Mouse (Mus musculus): ENCODE data around the gene Chml. TPM values are rescaled to one million over a fixed set of nuclear protein-coding genes. Genes with fewer than 3 reads are reported as not detected.
A peak's percentile ranks its signal among the peaks of the same experiment; 100 is the strongest.

Chml gene
- total RNA-seq (2021): 10 to 100 TPM; 12.1 to 13.3 TPM
- long read RNA-seq, experiment 1, full-length matches to known transcripts: 2 of 3 reads
- long read RNA-seq, experiment 1, partial matches to known transcripts: 0 of 3 reads
- long read RNA-seq, experiment 1, other reads (novel, unspliced or antisense): 1 of 3 reads
- long read RNA-seq, experiment 2, full-length matches to known transcripts: 1 of 3 reads
- long read RNA-seq, experiment 2, partial matches to known transcripts: 0 of 3 reads
- long read RNA-seq, experiment 2, other reads (novel, unspliced or antisense): 2 of 3 reads

- intact Hi-C loops (cut with DNase I): loop anchor here (5.0 kb wide), 2 partner anchors 65 to 190 kb away; partner anchors contain the start of genes Exo1 and Fh1
Observed at GRCm38 (mm10) chr1:175692246-175692996, at the start of gene Chml, which contains the start of gene Opn3. Gene Chml (minus strand): TSS chr1:175692901. Gene Opn3 (minus strand): TSS chr1:175692776.

DNA sequence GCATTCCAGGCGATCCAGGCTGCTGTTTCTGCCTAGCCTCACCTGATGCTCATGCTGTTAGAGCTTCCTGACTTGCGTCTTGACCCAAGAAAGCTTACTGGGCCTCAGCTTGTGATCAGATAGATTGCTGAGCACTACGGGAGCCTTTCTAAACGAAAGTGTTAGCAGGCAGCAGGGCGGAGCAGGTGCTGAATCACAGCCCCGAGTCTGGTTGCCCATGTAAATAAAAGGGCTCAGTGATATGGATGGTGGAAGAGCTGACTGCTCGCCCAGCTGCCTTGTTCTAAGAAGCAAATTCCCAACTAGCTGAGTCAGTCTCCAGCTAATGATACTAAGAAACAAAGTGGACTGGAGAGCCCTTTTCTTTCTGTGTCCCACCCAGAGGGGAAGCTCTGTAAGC, 33.1 kb upstream of the Chml start:
- intact Hi-C loops (cut with DNase I): no loop called here
- DNase-seq: no peak

More at GRCm38 (mm10) chr1:175692246-175692996, at the start of gene Chml, which contains the start of gene Opn3:
- peak; percentile 98 for DNase-seq

GRCm38 (mm10) chr1:175716832-175717231, 24.1 kb upstream of the Chml start:
- intact Hi-C loops (cut with DNase I): no loop called here
- no peak for DNase-seq

DNA sequence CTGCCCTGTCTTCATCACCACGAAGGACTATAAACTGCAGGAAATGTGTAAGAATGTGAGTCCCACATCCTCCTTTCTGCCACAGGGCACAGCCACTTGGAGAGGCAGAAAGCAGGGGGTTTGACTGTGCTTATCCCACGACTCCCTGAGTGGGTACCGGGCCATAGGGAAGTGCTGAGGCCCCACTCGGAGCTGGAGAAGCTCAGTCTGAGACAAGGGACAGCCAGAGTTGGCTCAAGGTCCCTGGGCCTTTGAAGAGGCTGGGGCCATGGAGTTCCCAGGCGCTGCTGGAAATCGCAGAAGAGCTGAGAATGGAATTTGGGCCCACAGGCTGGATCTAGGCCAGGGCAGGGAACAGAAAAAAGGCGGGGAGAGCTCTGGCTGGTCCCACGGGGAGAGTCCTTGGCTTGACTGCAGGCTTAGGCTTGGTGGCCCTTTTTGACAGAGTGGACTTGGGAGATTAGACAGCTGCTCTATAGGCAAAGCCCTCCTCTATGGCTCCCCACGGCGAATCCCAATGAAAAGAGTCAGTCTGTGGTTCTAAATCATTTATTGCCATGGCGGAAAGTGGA, 19.7 kb upstream of the Chml start:
- intact Hi-C loops (cut with DNase I): no loop called here
- peak; percentile 58 to 65 for DNase-seq

- intact Hi-C loops (cut with DNase I): no loop called here
- DNase-seq: peak in 1 of 2 experiments; percentile 30
Observed at GRCm38 (mm10) chr1:175708013-175708412, 15.3 kb upstream of the Chml start.

DNA sequence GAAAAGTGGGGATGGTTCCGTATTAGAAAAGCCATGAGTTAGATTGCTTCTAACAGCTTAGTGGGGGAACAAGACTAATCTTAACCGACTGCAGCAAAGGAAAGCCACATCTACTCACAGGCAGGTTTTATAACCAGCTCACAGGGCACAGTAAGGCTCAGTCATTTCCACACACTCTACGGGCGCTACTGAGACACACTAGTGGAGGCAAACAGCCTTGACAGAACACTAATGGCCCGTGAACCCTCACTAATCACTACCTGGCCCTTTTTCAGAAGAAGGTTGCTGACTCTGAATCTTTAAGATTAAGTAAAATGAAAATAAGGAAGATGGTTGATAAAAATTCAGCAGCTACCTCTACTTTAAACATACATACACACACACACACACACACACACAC, 14.9 kb upstream of the Chml start:
- intact Hi-C loops (cut with DNase I): no loop called here
- DNase-seq: no peak

GRCm38 (mm10) chr1:175701145-175701544, 8.4 kb upstream of the Chml start:
- intact Hi-C loops (cut with DNase I): no loop called here
- DNase-seq: no peak

DNA sequence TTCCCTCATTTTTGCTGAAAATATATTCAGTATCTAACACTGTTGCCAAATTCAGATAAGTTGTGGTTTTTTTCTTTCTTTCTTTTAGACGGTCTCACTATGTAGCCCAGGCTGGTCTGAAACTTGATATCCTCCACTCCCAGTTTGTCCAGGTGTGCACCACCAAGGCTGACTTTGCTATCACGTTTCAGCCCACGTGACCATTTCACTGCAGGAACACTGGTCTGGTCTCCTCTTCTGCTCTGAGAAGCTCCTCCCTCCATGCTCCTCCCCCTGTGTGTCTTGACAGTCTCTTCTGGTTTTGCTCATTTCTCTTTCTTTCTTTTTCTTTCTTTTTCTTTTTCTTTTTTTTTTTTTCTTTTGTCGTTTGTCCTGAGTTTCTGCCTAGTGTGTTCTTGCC, 7.1 kb upstream of the Chml start:
- intact Hi-C loops (cut with DNase I): no loop called here
- no peak for DNase-seq

- no peak for DNase-seq
- intact Hi-C loops (cut with DNase I): no loop called here
Observed at GRCm38 (mm10) chr1:175699375-175699774, 6.7 kb upstream of the Chml start.

DNA sequence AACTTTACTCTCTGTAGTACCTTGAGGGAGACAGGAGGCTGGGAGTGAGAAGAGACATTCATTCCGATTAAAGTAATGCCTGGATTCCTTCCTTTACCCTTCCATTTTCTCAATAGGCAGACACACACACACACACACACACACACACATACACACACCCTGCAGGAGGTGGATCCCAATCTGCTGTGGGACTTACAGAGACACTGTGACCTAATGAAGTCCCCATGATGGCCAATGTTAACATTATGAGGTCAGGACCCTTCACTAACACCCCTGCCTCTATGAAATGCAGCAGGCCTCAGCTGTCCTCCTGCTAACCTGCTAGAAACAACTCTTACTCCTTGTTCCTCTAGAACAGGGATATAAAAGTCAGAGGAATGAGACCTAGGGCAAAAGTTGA, 5.6 kb upstream of the Chml start, which contains the start of gene Wdr64:
Gene Wdr64 (plus strand): TSS at position 301 of the 400 bp plus-strand sequence.
- no peak for DNase-seq
- intact Hi-C loops (cut with DNase I): no loop called here

DNA sequence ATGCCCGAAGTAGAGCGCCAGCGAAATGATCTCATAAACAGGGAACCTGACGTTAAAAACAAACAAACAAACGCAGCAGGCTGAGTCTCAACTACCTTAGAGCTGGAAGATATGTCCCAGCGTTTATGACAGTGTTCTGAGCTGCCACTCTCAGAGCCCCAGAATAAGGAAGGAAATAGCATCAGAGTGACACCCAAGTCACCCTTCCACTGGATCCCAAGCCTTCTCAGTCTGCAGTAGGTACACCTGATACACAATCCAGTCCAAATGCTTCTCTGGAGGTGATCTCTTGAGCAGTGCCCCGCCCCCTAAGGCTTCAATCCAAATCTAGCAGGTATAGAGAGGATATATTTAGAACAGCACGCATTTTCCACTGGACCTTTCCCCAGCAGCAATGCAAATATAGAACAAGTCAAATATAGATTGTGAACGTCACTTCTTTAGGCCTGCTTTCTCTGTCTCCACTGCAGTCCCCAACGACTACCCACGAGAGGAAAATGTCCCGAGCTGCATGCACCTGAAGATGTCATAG, 794 bp upstream of the Chml start:
- intact Hi-C loops (cut with DNase I): loop anchor here (5.0 kb wide), 2 partner anchors 66 to 189 kb away; partner anchors contain the start of genes Exo1 and Fh1
- DNase-seq: no peak

DNA sequence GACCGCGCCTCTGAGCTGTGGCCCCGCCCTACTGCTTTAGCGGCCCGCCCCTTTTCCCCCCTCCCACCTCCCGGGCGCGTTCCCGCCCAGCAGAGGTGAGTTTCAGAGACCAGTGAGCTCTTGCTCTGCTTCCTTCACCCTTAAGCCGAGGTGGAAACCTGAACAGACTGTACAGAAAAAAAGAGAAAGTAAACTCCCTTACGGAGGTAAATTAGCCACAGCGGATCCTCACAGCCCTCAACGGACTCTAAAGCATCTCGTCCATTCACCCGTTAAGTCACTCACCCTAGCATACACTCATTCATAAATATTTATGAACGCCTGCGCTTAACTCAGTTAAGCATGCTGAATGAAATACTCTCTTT, 278 bp upstream of the Chml start:
- DNase-seq: no peak
- intact Hi-C loops (cut with DNase I): loop anchor here (5.0 kb wide), 2 partner anchors 66 to 189 kb away; partner anchors contain the start of genes Exo1 and Fh1

DNA sequence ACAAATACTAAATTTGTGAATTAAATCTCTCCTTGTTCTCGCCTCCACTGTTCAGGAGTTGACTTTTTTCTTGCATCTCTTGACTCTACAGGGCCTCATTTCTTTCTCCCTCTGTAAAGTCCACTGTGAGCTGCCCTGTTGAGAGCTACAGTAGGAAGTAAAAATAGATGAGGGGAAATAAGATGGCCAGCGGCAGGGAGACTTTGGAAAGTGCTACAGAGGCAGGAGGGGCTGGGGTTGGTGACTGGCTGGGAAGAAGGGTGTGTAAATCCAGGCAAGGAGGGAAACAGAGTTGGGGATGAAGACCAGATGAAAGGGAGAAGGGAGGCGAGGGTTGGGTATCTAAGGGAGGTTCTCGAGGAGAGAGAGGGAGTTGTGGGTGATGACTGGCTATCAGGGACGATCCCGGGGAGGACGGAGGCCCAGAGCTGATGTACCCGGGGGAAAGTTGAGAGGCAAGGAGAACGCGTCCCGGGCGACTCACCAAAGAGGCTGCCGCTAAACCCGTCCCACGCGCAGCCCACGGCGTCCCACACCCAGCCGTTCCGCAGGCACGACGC, 935 bp downstream of the Chml start:
- DNase-seq: no peak
- intact Hi-C loops (cut with DNase I): loop anchor here (5.0 kb wide), 2 partner anchors 64 to 191 kb away; partner anchors contain the start of genes Exo1 and Fh1

- DNase-seq: no peak
- intact Hi-C loops (cut with DNase I): no loop called here
Observed at GRCm38 (mm10) chr1:175680995-175681394, 11.7 kb downstream of the Chml start.

- no peak for DNase-seq
- intact Hi-C loops (cut with DNase I): no loop called here
Observed at GRCm38 (mm10) chr1:175677459-175677858, 15.2 kb downstream of the Chml start.

- DNase-seq: peak in 1 of 2 experiments; percentile 14
- intact Hi-C loops (cut with DNase I): no loop called here
Observed at GRCm38 (mm10) chr1:175675116-175675515, 17.6 kb downstream of the Chml start.

DNA sequence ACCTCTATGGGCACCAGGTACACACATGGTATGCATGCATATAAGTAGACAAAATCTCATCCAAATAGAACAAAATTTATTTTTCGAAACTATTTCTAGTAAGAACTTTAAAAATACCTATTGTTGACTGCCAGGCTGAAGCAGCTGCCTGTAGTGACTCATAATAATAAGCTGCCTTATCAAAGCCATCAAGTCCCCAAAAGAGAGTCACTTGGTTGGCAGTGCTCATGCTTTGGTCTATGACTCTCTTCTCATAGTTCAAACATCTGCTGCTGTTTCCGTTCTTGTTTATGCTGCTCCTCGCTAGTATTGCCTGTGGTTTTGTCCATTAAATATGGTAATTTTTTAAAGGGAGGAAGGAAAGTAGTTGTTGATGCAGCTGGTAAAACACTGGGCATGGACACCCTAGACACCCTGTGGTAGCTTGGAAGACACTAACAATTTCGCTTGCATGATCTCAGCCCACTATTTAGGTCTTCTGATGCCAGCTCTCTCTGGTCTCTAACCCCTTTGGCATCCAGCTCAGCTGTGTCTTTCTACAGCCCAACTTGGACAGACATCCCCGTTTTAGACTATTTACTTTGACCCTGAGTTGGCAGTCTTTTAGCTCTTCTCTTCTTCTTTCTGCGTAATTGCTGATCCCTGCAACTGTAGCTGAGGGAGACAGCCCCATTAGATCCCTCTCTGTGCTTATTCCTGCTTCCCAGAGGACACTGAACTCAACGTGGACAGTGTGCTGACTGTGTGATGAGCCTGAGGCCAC, 19.0 kb downstream of the Chml start:
- intact Hi-C loops (cut with DNase I): loop anchor here (5.0 kb wide), 2 partner anchors 194 to 249 kb away; partner anchors contain the start of gene Gm38100
- no peak for DNase-seq

- DNase-seq: no peak
- intact Hi-C loops (cut with DNase I): loop anchor here (5.0 kb wide), 2 partner anchors 196 to 251 kb away; partner anchors contain the start of gene Gm38100
Observed at GRCm38 (mm10) chr1:175671626-175672025, 21.1 kb downstream of the Chml start.

- no peak for DNase-seq
- intact Hi-C loops (cut with DNase I): loop anchor here (5.0 kb wide), 2 partner anchors 197 to 252 kb away; partner anchors contain the start of gene Gm38100
Observed at GRCm38 (mm10) chr1:175670042-175670441, 22.7 kb downstream of the Chml start.
